Comparison of ENCODE assay signal across 8 mouse cellular contexts in the genomic region with DNA sequence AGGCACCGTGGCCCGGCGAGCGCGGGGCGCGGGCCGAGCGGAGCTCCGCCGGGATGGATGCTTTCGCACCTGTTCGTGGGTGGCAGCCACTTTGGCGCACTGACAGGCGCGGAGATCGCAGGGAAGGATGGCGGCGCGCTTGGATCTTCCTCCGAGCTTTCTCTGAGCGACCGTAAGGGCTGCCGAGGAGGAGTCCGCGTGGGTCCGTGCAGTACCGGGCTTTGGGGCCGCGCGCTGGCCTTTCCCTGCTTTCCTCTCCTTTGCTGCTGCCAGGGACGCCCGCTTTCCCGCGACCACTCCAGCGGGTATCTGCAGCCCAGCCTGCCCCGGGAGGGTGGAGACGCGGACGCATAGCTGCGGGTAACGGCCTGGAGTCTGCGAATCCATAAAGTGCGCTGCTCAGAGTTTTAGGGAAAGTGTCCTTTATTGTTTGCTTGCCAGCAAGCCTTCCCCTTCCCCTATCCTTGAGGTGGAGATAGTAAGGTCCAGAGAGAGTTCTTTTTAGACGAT. TPM values are rescaled to one million over a fixed set of nuclear protein-coding genes. Genes with fewer than 3 reads are reported as not detected.
A peak's percentile ranks its signal among the peaks of the same experiment; 100 is the strongest.
DNase-seq lines count a peak whose midpoint lies in the region; ATAC-seq and TF ChIP-seq lines count a peak whose summit lies in the region.

No protein-coding gene starts in this region.

- peak; percentile 47 for DNase-seq in embryo, embryonic 10.5 days (ENCODE audit: low spot score)
- no peak for DNase-seq in embryo, embryonic 9.5 days (ENCODE audit: extremely low spot score)
- DNase-seq in spleen, adult 2 months (ENCODE audit: low read depth in 1 of 2, low spot score in 2 of 2), result no peak
- DNase-seq in spleen, adult 18-20 months, result no peak
- peak; percentile 56 for DNase-seq in hindbrain, embryonic 11.5 days (ENCODE audit: low spot score)
- DNase-seq in layer of hippocampus, adult 9-11 months, result no peak

- H3K9me3 ChIP-seq in hindbrain, embryonic 11.5 days (ENCODE audit: control insufficient read depth, low read length), result no peaks in the 10 kb centered on the region

- peak overlapping the region; percentile 77 for H3K27ac ChIP-seq in spleen, adult 2 months (ENCODE audit: insufficient read depth, low read length)
- peak overlapping the region; percentile 75 for H3K27ac ChIP-seq in hindbrain, embryonic 11.5 days (ENCODE audit: low read depth, low read length)

- H3K4me1 ChIP-seq in spleen, adult 2 months (ENCODE audit: control insufficient read depth, insufficient read depth, insufficient read length), result peaks cover 9% of the 10 kb centered on the region; the same call in 1 of the 2 replicates
- H3K4me1 ChIP-seq in hindbrain, embryonic 11.5 days (replicated peaks; ENCODE audit: control insufficient read depth, insufficient read depth, low read length), result no peaks in the 10 kb centered on the region

- WGBS in spleen, adult 2 months, result under 1% methylated on average over 45 of the region's 45 CpGs
- WGBS in hindbrain, embryonic 11.5 days, result under 1% methylated on average over 45 of the region's 45 CpGs

- no peak for TF ChIP-seq CTCF in spleen, adult 2 months (IDR thresholded peaks at IDR 0.05; ENCODE audit: extremely low read depth, insufficient read depth, insufficient read length, insufficient replicate concordance)

- ATAC-seq in hindbrain, embryonic 11.5 days (ENCODE audit: low FRiP score), result peak; percentile 73
- ATAC-seq in megakaryocyte, adult 5-6 weeks (ENCODE audit: poor library complexity, severe bottlenecking), result peak; percentile 4
- ATAC-seq in CD4-positive, CD25-positive, alpha-beta regulatory T cell, adult 4 months, result no peak

- no peaks in the 10 kb centered on the region for H3K36me3 ChIP-seq in spleen, adult 2 months (ENCODE audit: control insufficient read depth, insufficient read depth, low read length)
- H3K36me3 ChIP-seq in hindbrain, embryonic 11.5 days (ENCODE audit: control insufficient read depth, insufficient read depth, low read length), result no peaks in the 10 kb centered on the region

- H3K27me3 ChIP-seq in spleen, adult 2 months (ENCODE audit: control insufficient read depth, insufficient read depth, low read length), result no peaks in the 10 kb centered on the region
- H3K27me3 ChIP-seq in hindbrain, embryonic 11.5 days (ENCODE audit: control insufficient read depth, insufficient read depth, low read length), result no peaks in the 10 kb centered on the region

- peak overlapping the region; percentile 65 for H3K9ac ChIP-seq in hindbrain, embryonic 11.5 days (ENCODE audit: low read depth, low read length)

- no peak for TF ChIP-seq POLR2A in spleen, adult 2 months (IDR thresholded peaks at IDR 0.05; ENCODE audit: low read depth, low read length)

- peak overlapping the region; percentile 80 for H3K4me2 ChIP-seq in hindbrain, embryonic 11.5 days (replicated peaks; ENCODE audit: low read depth, low read length)

- peak overlapping the region; percentile 80 for H3K4me3 ChIP-seq in spleen, adult 2 months (ENCODE audit: extremely low read depth, insufficient read depth, insufficient read length)
- peak overlapping the region; percentile 74 for H3K4me3 ChIP-seq in hindbrain, embryonic 11.5 days (ENCODE audit: low read depth, low read length)

RNA-seq across cellular contexts. Expression of gene Elovl5, which starts 0.5 kb away (rescaled TPM):
- polyA plus RNA-seq in spleen, adult 2 months (2012; rRNA removed), result 29.8 and 32.4 TPM in 2 replicates
- 85.1 and 91.5 TPM in 2 replicates for polyA plus RNA-seq in hindbrain, embryonic 11.5 days (2014; fragmentation: Nextera tagmentation; extraction: Ambion mirVana)
- total RNA-seq in megakaryocyte, adult 5-6 weeks (2015), result 45.0 and 49.3 TPM in 2 replicates
- 52.0 and 52.8 TPM in 2 replicates for total RNA-seq in megakaryocyte, adult 5-6 weeks (2017)
- polyA plus RNA-seq in CD4-positive, CD25-positive, alpha-beta regulatory T cell, adult 4 months (2017; shearing (Covaris generic)), result 100 to 1,000 TPM; 173 to 183 TPM

Comparison
In these comparisons a context has a peak if more than half of its experiments do, and no peak if none do; other contexts are left out.
1. DNase-seq: peak in embryo, embryonic 10.5 days (single experiment) and hindbrain, embryonic 11.5 days (single experiment); none in embryo, embryonic 9.5 days (single experiment), spleen, adult 2 months (0 of 2), spleen, adult 18-20 months (0 of 2) and layer of hippocampus, adult 9-11 months (single experiment).